Mouse (Mus musculus) layer of hippocampus, adult 9-11 months (tissue): ENCODE measurements around the gene Syt12.

Experiments
- DNase-seq: peaks from one replicate; pipeline ENCODE4 v3.0.0; 2022

Syt12 gene

GRCm38 (mm10) chr19:4397798-4398629 is 79.2 kb downstream of the Syt12 start, which contains the start of gene Kdm2a:
Gene Kdm2a (minus strand): TSS chr19:4398285.
- DNase-seq, result peak; percentile 45

- peak; percentile 97 for DNase-seq
Observed at GRCm38 (mm10) chr19:4396998-4397797, 80.0 kb downstream of the Syt12 start.

GRCm38 (mm10) chr19:4396081-4396997 is 80.9 kb downstream of the Syt12 start:
- peak; percentile 23 for DNase-seq
